Mouse (Mus musculus) regulatory T cell (primary cell): ENCODE data around the gene Trip10.

Source experiments
- in situ Hi-C: fragments of 300-600 bp; cut with MboI, MseI; formaldehyde crosslinking; loops from one replicate; pipeline ENCODE4 v1.15.1; 2025; ENCODE audit warnings: high pct_unique_total_duplicates

Trip10 gene

GRCm38 (mm10) chr17:57262901-57263550, 13.8 kb downstream of the Trip10 start:
- in situ Hi-C loops, result no loop called here

- in situ Hi-C loops, result no loop called here
Observed at GRCm38 (mm10) chr17:57264164-57264563, 14.9 kb downstream of the Trip10 start.

- in situ Hi-C loops, result no loop called here
Observed at GRCm38 (mm10) chr17:57264972-57265945, 16.0 kb downstream of the Trip10 start.

- in situ Hi-C loops, result no loop called here
Observed at GRCm38 (mm10) chr17:57267556-57268126, 18.4 kb downstream of the Trip10 start.

- in situ Hi-C loops, result no loop called here
Observed at GRCm38 (mm10) chr17:57271301-57271700, 22.0 kb downstream of the Trip10 start.

GRCm38 (mm10) chr17:57273846-57274245, 24.6 kb downstream of the Trip10 start:
- in situ Hi-C loops, result no loop called here

GRCm38 (mm10) chr17:57274686-57275085, 25.4 kb downstream of the Trip10 start:
- in situ Hi-C loops, result loop anchor here (25.0 kb wide), 1 partner anchor 1237 kb away; the partner anchor contains the start of genes Chaf1a and Sh3gl1

- in situ Hi-C loops, result loop anchor here (25.0 kb wide), 1 partner anchor 1238 kb away; the partner anchor contains the start of genes Chaf1a and Sh3gl1
Observed at GRCm38 (mm10) chr17:57275111-57275996, 26.1 kb downstream of the Trip10 start.

- in situ Hi-C loops, result loop anchor here (25.0 kb wide), 1 partner anchor 1239 kb away; the partner anchor contains the start of genes Chaf1a and Sh3gl1
Observed at GRCm38 (mm10) chr17:57275997-57276351, 26.7 kb downstream of the Trip10 start.

GRCm38 (mm10) chr17:57276634-57277121, 27.4 kb downstream of the Trip10 start:
- in situ Hi-C loops, result loop anchor here (25.0 kb wide), 1 partner anchor 1239 kb away; the partner anchor contains the start of genes Chaf1a and Sh3gl1

GRCm38 (mm10) chr17:57277598-57278261, 28.5 kb downstream of the Trip10 start:
- in situ Hi-C loops, result loop anchor here (25.0 kb wide), 1 partner anchor 1240 kb away; the partner anchor contains the start of genes Chaf1a and Sh3gl1

- in situ Hi-C loops, result loop anchor here (25.0 kb wide), 1 partner anchor 1241 kb away; the partner anchor contains the start of genes Chaf1a and Sh3gl1
Observed at GRCm38 (mm10) chr17:57278537-57278936, 29.3 kb downstream of the Trip10 start.

- in situ Hi-C loops, result loop anchor here (25.0 kb wide), 1 partner anchor 1242 kb away; the partner anchor contains the start of genes Chaf1a and Sh3gl1
Observed at GRCm38 (mm10) chr17:57278943-57279590, 29.8 kb downstream of the Trip10 start, which contains the start of gene Vav1. TSS of gene Vav1 (plus strand) at chr17:57279100.

GRCm38 (mm10) chr17:57279591-57280224, 30.5 kb downstream of the Trip10 start:
- in situ Hi-C loops, result loop anchor here (25.0 kb wide), 1 partner anchor 1242 kb away; the partner anchor contains the start of genes Chaf1a and Sh3gl1

GRCm38 (mm10) chr17:57280411-57280810, 31.2 kb downstream of the Trip10 start:
- in situ Hi-C loops, result loop anchor here (25.0 kb wide), 1 partner anchor 1243 kb away; the partner anchor contains the start of genes Chaf1a and Sh3gl1

GRCm38 (mm10) chr17:57283906-57284305, 34.7 kb downstream of the Trip10 start:
- in situ Hi-C loops, result loop anchor here (25.0 kb wide), 1 partner anchor 1247 kb away; the partner anchor contains the start of genes Chaf1a and Sh3gl1

GRCm38 (mm10) chr17:57285077-57285476, 35.8 kb downstream of the Trip10 start:
- in situ Hi-C loops, result loop anchor here (25.0 kb wide), 1 partner anchor 1248 kb away; the partner anchor contains the start of genes Chaf1a and Sh3gl1

GRCm38 (mm10) chr17:57286718-57287355, 37.6 kb downstream of the Trip10 start:
- in situ Hi-C loops, result loop anchor here (25.0 kb wide), 1 partner anchor 1250 kb away; the partner anchor contains the start of genes Chaf1a and Sh3gl1
